Mouse (Mus musculus) G1E (cell line): ENCODE measurements around the gene Uqcr10.
"Not testable (repeated sequence)": the region's sequence is repeated elsewhere in the genome, so short reads cannot be mapped to it uniquely, and the experiment has no call there.

Experiments used
- CTCF ChIP-seq: IDR thresholded peaks from 2 replicates; pipeline ENCODE4 v1.5.1; 2012; ENCODE audit warnings: low read depth, low read length, inconsistent platforms, mixed read lengths
- GATA1 ChIP-seq: IDR thresholded peaks from 2 replicates; pipeline ENCODE4 v1.6.1; 2012; ENCODE audit warnings: borderline replicate concordance, low read length, inconsistent platforms, mixed read lengths
- GATA2 ChIP-seq: IDR thresholded peaks from 2 replicates; pipeline ENCODE4 v1.6.1; 2012; ENCODE audit warnings: low read depth, low read length, inconsistent platforms, borderline replicate concordance
- TAL1 ChIP-seq: conservative IDR thresholded peaks from 2 replicates; pipeline ENCODE4 v1.6.1; 2012; ENCODE audit warnings: low read depth, low read length, inconsistent platforms, mixed read lengths

DNA sequence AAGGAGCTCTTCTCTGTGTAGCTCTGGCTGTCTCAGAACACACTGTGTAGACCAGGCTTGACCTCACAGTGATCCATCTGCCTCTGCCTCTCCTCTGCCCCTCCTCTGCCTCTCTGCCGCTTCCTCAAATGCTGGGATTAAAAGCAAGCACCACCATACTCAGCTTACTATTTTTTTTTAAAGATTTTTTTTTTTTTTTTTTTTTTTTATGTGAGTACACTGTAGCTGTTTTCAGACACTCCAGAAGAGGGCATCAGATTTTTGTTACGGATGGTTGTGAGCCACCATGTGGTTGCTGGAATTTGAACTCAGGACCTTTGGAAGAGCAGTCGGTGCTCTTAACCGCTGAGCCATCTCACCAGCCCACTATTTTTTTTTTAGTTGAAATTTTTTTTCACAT is 6.0 kb upstream of the Uqcr10 start:
- TF ChIP-seq CTCF, GATA2, TAL1, GATA1: not testable (repeated sequence)
